Mouse (Mus musculus): Measurements from ENCODE around the gene Ctnnd2. TPM values are rescaled to one million over a fixed set of nuclear protein-coding genes. Genes with fewer than 3 reads are reported as not detected.

Ctnnd2 gene
- polyA plus RNA-seq, 1 experiment: 0.02 TPM

GRCm38 (mm10) chr15:31023766-31024165 lies 851.4 kb downstream of the Ctnnd2 start:
- Histone ChIP-seq H3K27me3 (ENCODE audit: control insufficient read depth, insufficient read depth, insufficient read length) (no peaks in the 10 kb centered on the region), H3K4me2 (ENCODE audit: low read depth) (no peak overlapping the region), H3K79me2 (ENCODE audit: control insufficient read depth, insufficient read depth) (no peaks in the 10 kb centered on the region), H3K4me3 (no peak overlapping the region), H3K36me3 (ENCODE audit: control insufficient read depth, insufficient read depth) (no peaks in the 10 kb centered on the region), H3ac (ENCODE audit: control insufficient read depth, insufficient read length) (no peak overlapping the region)
- no peak for TF ChIP-seq CEBPB (IDR thresholded peaks at IDR 0.05; ENCODE audit: insufficient read depth, poor library complexity, severe bottlenecking)
- no peak for TF ChIP-seq TCF3 (IDR thresholded peaks at IDR 0.05; ENCODE audit: insufficient read length, low read depth)
- no peak for TF ChIP-seq E2F4 (IDR thresholded peaks at IDR 0.05; ENCODE audit: insufficient read depth)
- no peak for TF ChIP-seq USF1 (IDR thresholded peaks at IDR 0.05; ENCODE audit: low read depth)
- TF ChIP-seq SRF (IDR thresholded peaks at IDR 0.05; ENCODE audit: control insufficient read depth, insufficient read length, low read depth): no peak
- no peak for TF ChIP-seq MAX (IDR thresholded peaks at IDR 0.05; ENCODE audit: low read depth)
- no peak for TF ChIP-seq POLR2AphosphoS2 (IDR thresholded peaks at IDR 0.05; ENCODE audit: insufficient read length, low read depth)
- TF ChIP-seq MYOG (IDR thresholded peaks at IDR 0.05; ENCODE audit: control insufficient read depth in 1 of 3, insufficient read depth in 1 of 3, insufficient read length in 2 of 3, low read depth in 2 of 3): no peak
- TF ChIP-seq TCF12 (IDR thresholded peaks at IDR 0.05; ENCODE audit: insufficient read depth, poor library complexity, severe bottlenecking): no peak
- no peak for TF ChIP-seq MYOD1 (IDR thresholded peaks at IDR 0.05; ENCODE audit: control insufficient read depth in 1 of 3, insufficient read length in 2 of 3, low read depth in 2 of 3)
- no peak for TF ChIP-seq POLR2A (IDR thresholded peaks at IDR 0.05; ENCODE audit: insufficient read length, low read depth)
- no peak for TF ChIP-seq REST (IDR thresholded peaks at IDR 0.05; ENCODE audit: insufficient read depth, insufficient read length)

- H3K36me3 ChIP-seq (ENCODE audit: control insufficient read depth, insufficient read depth): no peaks in the 10 kb centered on the region
- no peak overlapping the region for H3ac ChIP-seq (ENCODE audit: control insufficient read depth, insufficient read length)
- no peak overlapping the region for H3K4me2 ChIP-seq (ENCODE audit: low read depth)
- no peak for TF ChIP-seq USF1 (IDR thresholded peaks at IDR 0.05; ENCODE audit: low read depth)
- no peak for TF ChIP-seq E2F4 (IDR thresholded peaks at IDR 0.05; ENCODE audit: insufficient read depth)
- no peak for TF ChIP-seq POLR2AphosphoS2 (IDR thresholded peaks at IDR 0.05; ENCODE audit: insufficient read length, low read depth)
- H3K79me2 ChIP-seq (ENCODE audit: control insufficient read depth, insufficient read depth): no peaks in the 10 kb centered on the region
- H3K27me3 ChIP-seq (ENCODE audit: control insufficient read depth, insufficient read depth, insufficient read length): no peaks in the 10 kb centered on the region
- H3K4me3 ChIP-seq: no peak overlapping the region
These were observed 855.2 kb downstream of the Ctnnd2 start for GRCm38 (mm10) chr15:31027448-31028230.

- Histone ChIP-seq H3K4me3 (no peak overlapping the region), H3K4me2 (ENCODE audit: low read depth) (peak overlapping the region; percentile 7), H3ac (ENCODE audit: control insufficient read depth, insufficient read length) (no peak overlapping the region), H3K79me2 (ENCODE audit: control insufficient read depth, insufficient read depth) (no peaks in the 10 kb centered on the region), H3K36me3 (ENCODE audit: control insufficient read depth, insufficient read depth) (no peaks in the 10 kb centered on the region), H3K27me3 (ENCODE audit: control insufficient read depth, insufficient read depth, insufficient read length) (no peaks in the 10 kb centered on the region)
- TF ChIP-seq TCF3 (IDR thresholded peaks at IDR 0.05; ENCODE audit: insufficient read length, low read depth): peak; percentile 70
- TF ChIP-seq TCF12 (IDR thresholded peaks at IDR 0.05; ENCODE audit: insufficient read depth, poor library complexity, severe bottlenecking): peak; percentile 72
- TF ChIP-seq MYOG (IDR thresholded peaks at IDR 0.05; ENCODE audit: control insufficient read depth in 1 of 3, insufficient read depth in 1 of 3, insufficient read length in 2 of 3, low read depth in 2 of 3): peak in 2 of 3 experiments; percentile 81 to 97
- TF ChIP-seq MAX (IDR thresholded peaks at IDR 0.05; ENCODE audit: low read depth): no peak
- peak; percentile 87 to 92 (median 88) for TF ChIP-seq MYOD1 (IDR thresholded peaks at IDR 0.05; ENCODE audit: control insufficient read depth in 1 of 3, insufficient read length in 2 of 3, low read depth in 2 of 3)
- TF ChIP-seq REST (IDR thresholded peaks at IDR 0.05; ENCODE audit: insufficient read depth, insufficient read length): no peak
- TF ChIP-seq POLR2AphosphoS2 (IDR thresholded peaks at IDR 0.05; ENCODE audit: insufficient read length, low read depth): no peak
- TF ChIP-seq POLR2A (IDR thresholded peaks at IDR 0.05; ENCODE audit: insufficient read length, low read depth): no peak
- no peak for TF ChIP-seq USF1 (IDR thresholded peaks at IDR 0.05; ENCODE audit: low read depth)
- TF ChIP-seq E2F4 (IDR thresholded peaks at IDR 0.05; ENCODE audit: insufficient read depth): no peak
- no peak for TF ChIP-seq SRF (IDR thresholded peaks at IDR 0.05; ENCODE audit: control insufficient read depth, insufficient read length, low read depth)
- TF ChIP-seq CEBPB (IDR thresholded peaks at IDR 0.05; ENCODE audit: insufficient read depth, poor library complexity, severe bottlenecking): peak; percentile 95
These were observed 872.6 kb downstream of the Ctnnd2 start for GRCm38 (mm10) chr15:31044983-31045382.

- TF ChIP-seq E2F4 (IDR thresholded peaks at IDR 0.05; ENCODE audit: insufficient read depth) (no peak), SRF (IDR thresholded peaks at IDR 0.05; ENCODE audit: control insufficient read depth, insufficient read length, low read depth) (no peak), MYOG (IDR thresholded peaks at IDR 0.05; ENCODE audit: control insufficient read depth in 1 of 3, insufficient read depth in 1 of 3, insufficient read length in 2 of 3, low read depth in 2 of 3) (no peak), TCF3 (IDR thresholded peaks at IDR 0.05; ENCODE audit: insufficient read length, low read depth) (no peak), MAX (IDR thresholded peaks at IDR 0.05; ENCODE audit: low read depth) (no peak), REST (IDR thresholded peaks at IDR 0.05; ENCODE audit: insufficient read depth, insufficient read length) (no peak), CEBPB (IDR thresholded peaks at IDR 0.05; ENCODE audit: insufficient read depth, poor library complexity, severe bottlenecking) (no peak), USF1 (IDR thresholded peaks at IDR 0.05; ENCODE audit: low read depth) (no peak), POLR2A (IDR thresholded peaks at IDR 0.05; ENCODE audit: insufficient read length, low read depth) (no peak), MYOD1 (IDR thresholded peaks at IDR 0.05; ENCODE audit: control insufficient read depth in 1 of 3, insufficient read length in 2 of 3, low read depth in 2 of 3) (no peak), POLR2AphosphoS2 (IDR thresholded peaks at IDR 0.05; ENCODE audit: insufficient read length, low read depth) (no peak), TCF12 (IDR thresholded peaks at IDR 0.05; ENCODE audit: insufficient read depth, poor library complexity, severe bottlenecking) (no peak)
- H3K4me3 ChIP-seq: no peak overlapping the region
These were observed 879.1 kb downstream of the Ctnnd2 start for GRCm38 (mm10) chr15:31051496-31051895.

More at GRCm38 (mm10) chr15:31051496-31051895, 879.1 kb downstream of the Ctnnd2 start:
- Histone ChIP-seq H3K79me2 (ENCODE audit: control insufficient read depth, insufficient read depth) (no peaks in the 10 kb centered on the region), H3ac (ENCODE audit: control insufficient read depth, insufficient read length) (no peak overlapping the region), H3K4me2 (ENCODE audit: low read depth) (no peak overlapping the region), H3K27me3 (ENCODE audit: control insufficient read depth, insufficient read depth, insufficient read length) (no peaks in the 10 kb centered on the region), H3K36me3 (ENCODE audit: control insufficient read depth, insufficient read depth) (no peaks in the 10 kb centered on the region)
